Mouse (Mus musculus): Measurements from ENCODE around the gene Cbll1. TPM values are rescaled to one million over a fixed set of nuclear protein-coding genes. Genes with fewer than 3 reads are reported as not detected.
A peak's percentile ranks its signal among the peaks of the same experiment; 100 is the strongest.

Cbll1 gene
- polyA plus RNA-seq (2012; rRNA removed), result 6.9 and 8.6 TPM in 2 replicates

GRCm38 (mm10) chr12:31499314-31500131, at the start of gene Cbll1:
Gene Cbll1 (minus strand): TSS chr12:31499616.
- Histone ChIP-seq H3K4me1 (ENCODE audit: control insufficient read depth, insufficient read depth, insufficient read length) (peaks cover 9% of the 10 kb centered on the region), H3K36me3 (ENCODE audit: control insufficient read depth, insufficient read depth, low read length) (no peaks in the 10 kb centered on the region; the same call in 1 of the 2 replicates), H3K4me3 (ENCODE audit: extremely low read depth, insufficient read depth, insufficient read length) (peak within 1 kb of the TSS; percentile 94), H3K27ac (ENCODE audit: insufficient read depth, low read length) (peak within 1 kb of the TSS; percentile 97), H3K27me3 (ENCODE audit: control insufficient read depth, insufficient read depth, low read length) (no peaks in the 10 kb centered on the region)
- TF ChIP-seq POLR2A (IDR thresholded peaks at IDR 0.05; ENCODE audit: low read depth, low read length) (peak; percentile 72), CTCF (IDR thresholded peaks at IDR 0.05; ENCODE audit: extremely low read depth, insufficient read depth, insufficient read length, insufficient replicate concordance) (no peak)
- DNase-seq (ENCODE audit: low read depth in 1 of 2, low spot score in 2 of 2), result peak; percentile 89 to 94
- under 1% methylated on average over 68 of the region's 68 CpGs for WGBS

GRCm38 (mm10) chr12:31546061-31546460, 46.6 kb upstream of the Cbll1 start:
- no peak overlapping the region for H3K27ac ChIP-seq (ENCODE audit: insufficient read depth, low read length)
- no peaks in the 10 kb centered on the region for H3K27me3 ChIP-seq (ENCODE audit: control insufficient read depth, insufficient read depth, low read length)
- H3K36me3 ChIP-seq (ENCODE audit: control insufficient read depth, insufficient read depth, low read length), result no peaks in the 10 kb centered on the region
- WGBS, result 13% methylated on average over 1 of the region's 1 CpGs
- no peak overlapping the region for H3K4me3 ChIP-seq (ENCODE audit: extremely low read depth, insufficient read depth, insufficient read length)
- DNase-seq (ENCODE audit: low read depth in 1 of 2, low spot score in 2 of 2), result no peak
- no peaks in the 10 kb centered on the region for H3K4me1 ChIP-seq (ENCODE audit: control insufficient read depth, insufficient read depth, insufficient read length)
- TF ChIP-seq CTCF (IDR thresholded peaks at IDR 0.05; ENCODE audit: extremely low read depth, insufficient read depth, insufficient read length, insufficient replicate concordance), result no peak

GRCm38 (mm10) chr12:31545219-31545618, 45.8 kb upstream of the Cbll1 start:
- Histone ChIP-seq H3K27me3 (ENCODE audit: control insufficient read depth, insufficient read depth, low read length) (no peaks in the 10 kb centered on the region), H3K27ac (ENCODE audit: insufficient read depth, low read length) (no peak overlapping the region)
- 50% methylated on average over 2 of the region's 2 CpGs for WGBS

GRCm38 (mm10) chr12:31541541-31541940, 42.1 kb upstream of the Cbll1 start:
- DNase-seq (ENCODE audit: low read depth in 1 of 2, low spot score in 2 of 2), result no peak

More at GRCm38 (mm10) chr12:31545219-31545618, 45.8 kb upstream of the Cbll1 start:
- Histone ChIP-seq H3K4me1 (ENCODE audit: control insufficient read depth, insufficient read depth, insufficient read length) (no peaks in the 10 kb centered on the region), H3K36me3 (ENCODE audit: control insufficient read depth, insufficient read depth, low read length) (no peaks in the 10 kb centered on the region), H3K4me3 (ENCODE audit: extremely low read depth, insufficient read depth, insufficient read length) (no peak overlapping the region)
- DNase-seq (ENCODE audit: low read depth in 1 of 2, low spot score in 2 of 2), result no peak
- TF ChIP-seq CTCF (IDR thresholded peaks at IDR 0.05; ENCODE audit: extremely low read depth, insufficient read depth, insufficient read length, insufficient replicate concordance), result no peak

GRCm38 (mm10) chr12:31539783-31540182, 40.4 kb upstream of the Cbll1 start:
- Histone ChIP-seq H3K36me3 (ENCODE audit: control insufficient read depth, insufficient read depth, low read length) (no peaks in the 10 kb centered on the region), H3K4me3 (ENCODE audit: extremely low read depth, insufficient read depth, insufficient read length) (no peak overlapping the region), H3K4me1 (ENCODE audit: control insufficient read depth, insufficient read depth, insufficient read length) (no peaks in the 10 kb centered on the region), H3K27ac (ENCODE audit: insufficient read depth, low read length) (no peak overlapping the region), H3K27me3 (ENCODE audit: control insufficient read depth, insufficient read depth, low read length) (no peaks in the 10 kb centered on the region)
- no peak for DNase-seq (ENCODE audit: low read depth in 1 of 2, low spot score in 2 of 2)
- 79% methylated on average over 2 of the region's 2 CpGs for WGBS
- no peak for TF ChIP-seq CTCF (IDR thresholded peaks at IDR 0.05; ENCODE audit: extremely low read depth, insufficient read depth, insufficient read length, insufficient replicate concordance)
- no peak for TF ChIP-seq POLR2A (IDR thresholded peaks at IDR 0.05; ENCODE audit: low read depth, low read length)

More at GRCm38 (mm10) chr12:31541541-31541940, 42.1 kb upstream of the Cbll1 start:
- Histone ChIP-seq H3K4me3 (ENCODE audit: extremely low read depth, insufficient read depth, insufficient read length) (no peak overlapping the region), H3K27ac (ENCODE audit: insufficient read depth, low read length) (no peak overlapping the region), H3K27me3 (ENCODE audit: control insufficient read depth, insufficient read depth, low read length) (no peaks in the 10 kb centered on the region), H3K4me1 (ENCODE audit: control insufficient read depth, insufficient read depth, insufficient read length) (no peaks in the 10 kb centered on the region), H3K36me3 (ENCODE audit: control insufficient read depth, insufficient read depth, low read length) (no peaks in the 10 kb centered on the region)
- WGBS, result 78% methylated on average over 5 of the region's 5 CpGs
- TF ChIP-seq CTCF (IDR thresholded peaks at IDR 0.05; ENCODE audit: extremely low read depth, insufficient read depth, insufficient read length, insufficient replicate concordance), result no peak
- TF ChIP-seq POLR2A (IDR thresholded peaks at IDR 0.05; ENCODE audit: low read depth, low read length), result no peak

GRCm38 (mm10) chr12:31537515-31538230, 38.3 kb upstream of the Cbll1 start:
- no peak overlapping the region for H3K4me3 ChIP-seq (ENCODE audit: extremely low read depth, insufficient read depth, insufficient read length)
- 85% methylated on average over 7 of the region's 7 CpGs for WGBS
- TF ChIP-seq CTCF (IDR thresholded peaks at IDR 0.05; ENCODE audit: extremely low read depth, insufficient read depth, insufficient read length, insufficient replicate concordance) (no peak), POLR2A (IDR thresholded peaks at IDR 0.05; ENCODE audit: low read depth, low read length) (no peak)
- no peaks in the 10 kb centered on the region for H3K4me1 ChIP-seq (ENCODE audit: control insufficient read depth, insufficient read depth, insufficient read length)
- no peaks in the 10 kb centered on the region for H3K36me3 ChIP-seq (ENCODE audit: control insufficient read depth, insufficient read depth, low read length)
- H3K27me3 ChIP-seq (ENCODE audit: control insufficient read depth, insufficient read depth, low read length), result no peaks in the 10 kb centered on the region
- DNase-seq (ENCODE audit: low read depth in 1 of 2, low spot score in 2 of 2), result no peak
- H3K27ac ChIP-seq (ENCODE audit: insufficient read depth, low read length), result no peak overlapping the region

Measured in spleen, adult 2 months (tissue).